Mouse (Mus musculus) lung, postnatal 0 days (tissue): Measurements from ENCODE around the gene Gm42421.

ENCODE experiments used
- CTCF ChIP-seq: IDR thresholded peaks from 2 replicates; pipeline ENCODE4 v1.5.1; 2016; ENCODE audit warnings: antibody characterized with exemption, mild to moderate bottlenecking
- EP300 ChIP-seq: IDR thresholded peaks from 2 replicates; pipeline ENCODE4 v1.6.1; 2016; ENCODE audit warnings: antibody characterized with exemption, mild to moderate bottlenecking, control low read depth

- TF ChIP-seq CTCF (no peak), EP300 (no peak)
These were observed 24.2 kb upstream of the Gm42421 start for GRCm38 (mm10) chr5:143903813-143904212.
